Mouse (Mus musculus): Measurements from ENCODE around the gene Panx1.

Panx1 gene

GRCm38 (mm10) chr9:14970211-14970610, 75.1 kb downstream of the Panx1 start:
- DNase-seq (ENCODE audit: low spot score), result no peak

GRCm38 (mm10) chr9:14967598-14967997, 77.7 kb downstream of the Panx1 start:
- no peak for DNase-seq (ENCODE audit: low spot score)

GRCm38 (mm10) chr9:14966787-14967186, 78.5 kb downstream of the Panx1 start:
- no peak for DNase-seq (ENCODE audit: low spot score)

GRCm38 (mm10) chr9:14965368-14965767, 79.9 kb downstream of the Panx1 start:
- no peak for DNase-seq (ENCODE audit: low spot score)

GRCm38 (mm10) chr9:14962769-14963168, 82.5 kb downstream of the Panx1 start:
- no peak for DNase-seq (ENCODE audit: low spot score)

GRCm38 (mm10) chr9:14954659-14955058, 90.6 kb downstream of the Panx1 start:
- DNase-seq (ENCODE audit: low spot score), result no peak

All from urinary bladder, postnatal 14 days (tissue).